ENCODE assay signal across 9 mouse cellular contexts in genomic region chr13:54113819-54114550, GRCm38 (mm10). TPM values are rescaled to one million over a fixed set of nuclear protein-coding genes. Genes with fewer than 3 reads are reported as not detected.
DNase-seq lines count a peak whose midpoint lies in the region; ATAC-seq and TF ChIP-seq lines count a peak whose summit lies in the region.
"Had no signal": no experiment of that assay in that cellular context is flagged by ENCODE, and none has a peak within 500 bp of the region (broad histone marks: within the 10 kb centered on the region; RNA-seq: fewer than 3 reads in every experiment).

No protein-coding gene starts in this region.

- no peak overlapping the region for H3K9ac ChIP-seq in ES-E14 (ENCODE audit: insufficient read depth, low read depth, low read length, poor library complexity, severe bottlenecking)
- H3K9ac ChIP-seq in heart, postnatal 0 days (replicated peaks; ENCODE audit: low read depth, low read length), result no peak overlapping the region

- DNase-seq in ES-E14 (ENCODE audit: low read depth, low spot score), result peak; percentile 69
- DNase-seq in heart, postnatal 0 days (ENCODE audit: low spot score), result peak; percentile 53
- DNase-seq in layer of hippocampus, adult 2 months (ENCODE audit: low spot score in 2 of 2), result peak; percentile 81 to 86
- peak; percentile 62 to 76 for DNase-seq in lung, postnatal 4 days
- peak; percentile 92 to 93 for DNase-seq in right cerebral cortex, adult 2 months (ENCODE audit: low spot score in 2 of 2)
- DNase-seq in urinary bladder, postnatal 25 days (ENCODE audit: low spot score), result peak; percentile 57

- H3K27me3 ChIP-seq in heart, postnatal 0 days (ENCODE audit: control insufficient read depth, insufficient read depth, low read length), result no peaks in the 10 kb centered on the region

- no peak for TF ChIP-seq POLR2A in bone marrow macrophage, adult 2 months (IDR thresholded peaks at IDR 0.05; ENCODE audit: borderline replicate concordance, low read depth, low read length)
- no peak for TF ChIP-seq POLR2A in embryonic fibroblast, embryonic 13.5 days (IDR thresholded peaks at IDR 0.05; ENCODE audit: low read depth, low read length)

- no peak overlapping the region for H3K27ac ChIP-seq in ES-E14 (ENCODE audit: insufficient read depth, low read depth, low read length, poor library complexity, severe bottlenecking)
- H3K27ac ChIP-seq in bone marrow macrophage, adult 2 months (ENCODE audit: insufficient read depth, low read depth, low read length), result no peak overlapping the region
- no peak overlapping the region for H3K27ac ChIP-seq in embryonic fibroblast, embryonic 13.5 days (ENCODE audit: insufficient read depth, low read length)
- H3K27ac ChIP-seq in heart, postnatal 0 days (ENCODE audit: low read depth), result no peak overlapping the region
- peak overlapping the region; percentile 75 for H3K27ac ChIP-seq in layer of hippocampus, adult 2 months

- in situ Hi-C loops in ES-E14 (cut with MboI; ENCODE audit: low sequenced_read_pairs in 2 of 2, unreplicated experiment in 2 of 2), result loop anchor here (10.0 kb wide), 2 partner anchors 111 to 331 kb away; no protein-coding TSS in a partner anchor

- ATAC-seq in heart, postnatal 0 days (ENCODE audit: insufficient read depth, low read depth), result peak; percentile 67

- H3K36me3 ChIP-seq in ES-E14 (ENCODE audit: control insufficient read depth, insufficient read depth, low read length, poor library complexity, severe bottlenecking), result no peaks in the 10 kb centered on the region
- no peaks in the 10 kb centered on the region for H3K36me3 ChIP-seq in heart, postnatal 0 days (replicated peaks; ENCODE audit: control insufficient read depth, insufficient read depth, low read length)

- TF ChIP-seq EP300 in heart, postnatal 0 days (IDR thresholded peaks at IDR 0.05; ENCODE audit: low read depth), result no peak

- H3K4me1 ChIP-seq in ES-E14 (ENCODE audit: control insufficient read depth in 2 of 2, insufficient read depth in 2 of 2, low read length in 2 of 2, poor library complexity in 1 of 2), result peaks cover 0 to 4% of the 10 kb centered on the region in 2 experiments; a peak in 2 of 4 replicates
- H3K4me1 ChIP-seq in bone marrow macrophage, adult 2 months (ENCODE audit: control insufficient read depth, insufficient read depth, low read length), result no peaks in the 10 kb centered on the region
- no peaks in the 10 kb centered on the region for H3K4me1 ChIP-seq in embryonic fibroblast, embryonic 13.5 days (ENCODE audit: control insufficient read depth, insufficient read depth, low read length)
- H3K4me1 ChIP-seq in heart, postnatal 0 days (ENCODE audit: control insufficient read depth, insufficient read depth), result no peaks in the 10 kb centered on the region

- no peaks in the 10 kb centered on the region for H3K9me3 ChIP-seq in ES-E14 (ENCODE audit: control insufficient read depth, insufficient read depth, low read depth, low read length)
- no peaks in the 10 kb centered on the region for H3K9me3 ChIP-seq in heart, postnatal 0 days (replicated peaks; ENCODE audit: control insufficient read depth, low read length)

- TF ChIP-seq CTCF in bone marrow macrophage, adult 2 months (IDR thresholded peaks at IDR 0.05; ENCODE audit: low read depth, low read length), result peak; percentile 65
- TF ChIP-seq CTCF in embryonic fibroblast, embryonic 13.5 days (IDR thresholded peaks at IDR 0.05; ENCODE audit: borderline replicate concordance, insufficient read depth, low read length), result peak; percentile 85
- peak; percentile 95 for TF ChIP-seq CTCF in heart, postnatal 0 days (IDR thresholded peaks at IDR 0.05; ENCODE audit: low read depth)
- TF ChIP-seq CTCF in layer of hippocampus, adult 2 months (conservative IDR thresholded peaks at IDR 0.05), result peak; percentile 98

- WGBS in heart, postnatal 0 days, result 54% methylated on average over 11 of the region's 11 CpGs

- H3K4me2 ChIP-seq in heart, postnatal 0 days (ENCODE audit: low read depth, low read length), result no peak overlapping the region

- no peak overlapping the region for H3K4me3 ChIP-seq in ES-E14 (ENCODE audit: insufficient read depth in 1 of 2, low read depth in 1 of 2, low read length in 2 of 2, poor library complexity in 1 of 2, severe bottlenecking in 1 of 2)
- H3K4me3 ChIP-seq in bone marrow macrophage, adult 2 months (ENCODE audit: insufficient read depth, low read length), result no peak overlapping the region
- H3K4me3 ChIP-seq in embryonic fibroblast, embryonic 13.5 days (ENCODE audit: insufficient read depth, low read length), result no peak overlapping the region
- H3K4me3 ChIP-seq in heart, postnatal 0 days (ENCODE audit: low read depth, low read length), result no peak overlapping the region
- no peak overlapping the region for H3K4me3 ChIP-seq in layer of hippocampus, adult 2 months

TF ChIP-seq in ES-E14, 5 proteins besides CTCF, POLR2A, EP300 and RAD21:
- TF ChIP-seq CHD2 (IDR thresholded peaks at IDR 0.05; ENCODE audit: low read depth, low read length) (no peak), ZC3H11A (IDR thresholded peaks at IDR 0.05; ENCODE audit: borderline replicate concordance, low read depth, low read length) (peak; percentile 99)

RNA-seq across cellular contexts. Expression of gene Sfxn1, which starts 42.3 kb away (rescaled TPM):
- total RNA-seq in ES-E14 (2012; rRNA removed), result 36.1 and 57.7 TPM in 2 replicates
- polyA plus RNA-seq in bone marrow macrophage, adult 2 months (2012; ENCODE audit: insufficient read depth, insufficient read length, missing spikeins), result 10.5 and 11.6 TPM in 2 replicates
- polyA plus RNA-seq in embryonic fibroblast, embryonic 13.5 days (2011; ENCODE audit: insufficient read length, low read depth, missing spikeins), result 55.0 and 63.9 TPM in 2 replicates
- total RNA-seq in heart, postnatal 0 days (2014; rRNA removed; ENCODE audit: low replicate concordance), result 5.4 and 8.8 TPM in 2 replicates
- 13.6 and 13.8 TPM in 2 replicates for polyA plus RNA-seq in heart, postnatal 0 days (2015; fragmentation: Nextera tagmentation; extraction: Ambion mirVana)
- total RNA-seq in layer of hippocampus, adult 2 months (2021), result 10 to 100 TPM; 48.7 to 49.1 TPM

RNA-seq across cellular contexts. Expression of gene Drd1, which starts 58.5 kb away (rescaled TPM):
- total RNA-seq in ES-E14 (2012; rRNA removed), result not detected in 2 replicates
- not detected in 2 replicates for polyA plus RNA-seq in bone marrow macrophage, adult 2 months (2012; ENCODE audit: insufficient read depth, insufficient read length, missing spikeins)
- polyA plus RNA-seq in embryonic fibroblast, embryonic 13.5 days (2011; ENCODE audit: insufficient read length, low read depth, missing spikeins), result not detected in 2 replicates
- 0.61 TPM in 1 of 2 replicates, not detected in the other for total RNA-seq in heart, postnatal 0 days (2014; rRNA removed; ENCODE audit: low replicate concordance)
- 0.11 and 0.15 TPM in 2 replicates for polyA plus RNA-seq in heart, postnatal 0 days (2015; fragmentation: Nextera tagmentation; extraction: Ambion mirVana)
- 1 to 10 TPM; 5.4 to 8.7 TPM for total RNA-seq in layer of hippocampus, adult 2 months (2021)
- polyA plus RNA-seq: liver, embryonic 16.5 days had no signal
